Mouse (Mus musculus) liver, embryonic 16.5 days (tissue): ENCODE data around the gene Dis3. TPM values are rescaled to one million over a fixed set of nuclear protein-coding genes. Genes with fewer than 3 reads are reported as not detected.
A peak's percentile ranks its signal among the peaks of the same experiment; 100 is the strongest.

Experiments
- ATAC-seq: fragments of 200-750 bp; cut with Nextera tagmentation; 2 replicates; pipeline ENCODE4 v1.8.0; 2017; ENCODE audit warnings: low read depth, mild to moderate bottlenecking, moderate number of reproducible peaks, moderate library complexity
- H3K27ac ChIP-seq: fragments of 300-500 bp; sonication (generic); 2 replicates; pipeline ENCODE4 v1.5.1; 2014; ENCODE audit warnings: mild to moderate bottlenecking, low read length
- H3K27me3 ChIP-seq: fragments of 300-500 bp; sonication (generic); 2 replicates; pipeline ENCODE4 v1.6.1; 2014; ENCODE audit warnings: low read depth, low read length, mixed read lengths; ENCODE audit not compliant: control insufficient read depth, insufficient read depth
- H3K36me3 ChIP-seq: fragments of 300-500 bp; sonication (generic); 2 replicates; pipeline ENCODE4 v1.6.1; 2014; ENCODE audit warnings: mild to moderate bottlenecking; ENCODE audit not compliant: control insufficient read depth, insufficient read depth
- H3K4me1 ChIP-seq: fragments of 300-500 bp; sonication (generic); 2 replicates; pipeline ENCODE4 v1.6.1; 2014; ENCODE audit warnings: low read depth, low read length, mixed read lengths; ENCODE audit not compliant: control insufficient read depth
- H3K4me2 ChIP-seq: fragments of 300-500 bp; sonication (generic); 2 replicates; pipeline ENCODE4 v1.6.1; 2014; ENCODE audit warnings: low read depth, low read length, mixed read lengths
- H3K4me3 ChIP-seq: fragments of 300-500 bp; sonication (generic); 2 replicates; pipeline ENCODE4 v1.5.1; 2014; ENCODE audit warnings: low read depth, mild to moderate bottlenecking, low read length
- H3K9ac ChIP-seq: fragments of 300-500 bp; sonication (generic); 2 replicates; pipeline ENCODE4 v1.6.1; 2014; ENCODE audit warnings: low read depth, low read length
- H3K9me3 ChIP-seq: fragments of 300-500 bp; sonication (generic); replicated peaks from 2 replicates; pipeline ENCODE4 v1.6.1; 2016; ENCODE audit warnings: low read length; ENCODE audit not compliant: control insufficient read depth
- WGBS: fragments of 180-500 bp; shearing (Covaris S2); extraction: QIAGEN DNeasy Blood & Tissue Kit; methylation state at CpG from one replicate; pipeline ENCODE4 v1.1.7; 2014; ENCODE audit not compliant: insufficient replicate concordance; 5-methylcytosine and 5-hydroxymethylcytosine counted together
- polyA plus RNA-seq: library from polyadenylated mRNA; unstranded; fragments of >200 nt; fragmentation: Nextera tagmentation; extraction: Ambion mirVana; gene quantifications from 2 replicates; pipeline ENCODE4 v1.2.1, GENCODE M21; 2015

Dis3 gene
- polyA plus RNA-seq, 1 experiment from 2014 or later = 9.9 TPM

DNA sequence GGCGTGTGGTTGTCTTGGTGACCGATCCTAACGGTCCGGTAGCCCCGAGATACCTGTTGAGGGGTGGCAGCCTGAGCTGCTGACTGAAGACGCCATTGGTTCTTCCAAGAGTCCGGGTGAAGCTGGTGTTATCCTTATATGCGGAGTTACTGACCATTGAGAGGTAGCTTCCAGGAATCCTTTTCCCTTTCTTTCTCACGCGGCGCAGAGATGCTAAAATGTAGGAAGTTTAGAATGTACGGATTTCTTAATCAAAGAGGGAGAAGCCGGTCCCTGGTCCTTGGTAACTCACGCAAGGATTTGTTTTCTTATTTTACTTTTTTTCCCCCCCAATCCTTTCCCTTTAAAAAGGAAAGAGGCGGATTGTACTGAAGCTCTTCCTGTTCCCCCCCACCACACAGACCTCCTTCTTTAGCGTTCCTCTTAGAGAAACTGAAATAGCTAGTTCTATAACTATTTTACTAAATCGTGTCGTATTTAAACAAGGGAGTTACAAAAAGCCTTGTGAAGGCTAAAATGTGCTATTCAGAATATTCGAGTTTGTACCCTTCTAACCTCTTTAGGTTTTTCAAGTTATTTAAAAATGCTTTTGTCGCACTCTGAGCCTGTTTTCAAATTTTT is 507 bp upstream of the Dis3 start:
- H3K9ac ChIP-seq = peak overlapping the region; percentile 76
- 4% methylated on average over 20 of the region's 20 CpGs for WGBS
- H3K27me3 ChIP-seq = no peaks in the 10 kb centered on the region
- peaks cover 12% of the 10 kb centered on the region for H3K4me1 ChIP-seq
- H3K27ac ChIP-seq = peak overlapping the region; percentile 58
- H3K4me3 ChIP-seq = peak overlapping the region; percentile 99
- H3K4me2 ChIP-seq = peak overlapping the region; percentile 72
- no peak for ATAC-seq
- no peaks in the 10 kb centered on the region for H3K9me3 ChIP-seq
- H3K36me3 ChIP-seq = peaks cover 5% of the 10 kb centered on the region; the same call in 1 of the 2 replicates

DNA sequence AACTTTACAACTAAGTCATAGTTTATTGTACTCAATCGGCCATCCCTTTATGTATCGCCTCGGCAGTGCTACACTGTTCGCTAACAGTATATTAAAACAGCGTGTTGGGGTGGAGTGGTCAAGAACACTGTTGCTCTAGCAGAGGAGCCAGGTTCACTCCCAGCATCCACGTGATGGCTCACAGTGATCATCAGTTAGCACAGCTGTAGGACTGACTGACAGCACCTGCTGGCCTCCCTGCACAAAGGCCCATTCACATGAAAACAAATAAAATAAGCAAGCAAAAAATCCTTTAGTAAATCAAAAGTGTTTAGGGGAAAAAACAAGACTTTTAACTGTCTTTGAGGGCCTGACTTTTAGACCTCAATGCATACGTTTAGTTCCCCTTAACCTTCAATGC is 10.6 kb downstream of the Dis3 start:
- Histone ChIP-seq H3K4me2 (no peak overlapping the region), H3K9ac (no peak overlapping the region), H3K9me3 (no peaks in the 10 kb centered on the region), H3K27ac (no peak overlapping the region), H3K27me3 (no peaks in the 10 kb centered on the region), H3K4me1 (no peaks in the 10 kb centered on the region), H3K4me3 (no peak overlapping the region), H3K36me3 (peaks cover 30% of the 10 kb centered on the region)
- 86% methylated on average over 7 of the region's 7 CpGs for WGBS
- ATAC-seq = no peak

DNA sequence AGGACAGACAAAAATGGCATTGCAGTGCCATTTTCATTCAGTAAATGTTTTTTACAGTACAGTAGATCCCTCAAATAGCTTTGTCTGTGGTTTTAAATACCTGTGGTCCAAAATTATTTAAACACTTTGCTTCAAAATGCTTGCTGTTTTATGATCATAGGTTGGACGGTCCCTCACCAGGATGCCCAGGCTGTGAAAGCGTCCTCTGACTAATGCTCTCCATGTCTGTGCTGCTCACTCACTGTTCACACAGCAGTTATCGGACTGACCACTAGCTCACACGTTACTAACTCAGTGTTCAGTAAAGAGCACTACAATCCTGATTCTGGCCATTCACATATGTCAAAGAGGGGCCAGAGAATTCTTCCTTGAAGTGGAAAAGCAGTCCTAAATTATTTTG is 28.4 kb downstream of the Dis3 start:
- H3K9ac ChIP-seq = no peak overlapping the region
- H3K9me3 ChIP-seq = no peaks in the 10 kb centered on the region
- H3K27me3 ChIP-seq = no peaks in the 10 kb centered on the region
- H3K27ac ChIP-seq = no peak overlapping the region
- no peak overlapping the region for H3K4me3 ChIP-seq
- peaks cover 21% of the 10 kb centered on the region for H3K36me3 ChIP-seq
- H3K4me1 ChIP-seq = no peaks in the 10 kb centered on the region
- 83% methylated on average over 4 of the region's 4 CpGs for WGBS
- no peak for ATAC-seq
- H3K4me2 ChIP-seq = no peak overlapping the region

DNA sequence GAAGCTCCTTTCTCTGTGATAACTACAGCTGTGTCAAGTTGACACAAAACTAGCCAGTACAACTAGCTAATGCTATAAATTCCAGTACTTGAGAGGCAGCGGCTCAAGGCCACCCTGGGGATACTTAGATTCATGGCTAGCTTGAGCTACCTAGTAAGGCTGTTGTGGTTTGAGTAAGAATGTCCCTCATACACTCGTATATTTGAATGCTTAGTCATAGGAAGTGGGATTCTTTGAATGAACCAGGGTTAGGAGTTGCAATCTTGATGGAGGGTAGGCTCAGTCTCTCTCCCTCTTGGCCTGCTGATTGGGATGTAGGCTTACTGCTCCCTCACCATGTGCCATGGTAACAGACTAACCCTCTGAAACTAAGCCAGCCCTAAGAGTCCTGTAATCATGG is 36.5 kb downstream of the Dis3 start:
- H3K27me3 ChIP-seq = no peaks in the 10 kb centered on the region
- no peak overlapping the region for H3K9ac ChIP-seq
- H3K4me2 ChIP-seq = no peak overlapping the region
- no peak overlapping the region for H3K27ac ChIP-seq
- 59% methylated on average over 2 of the region's 2 CpGs for WGBS
- ATAC-seq = no peak
- H3K4me3 ChIP-seq = no peak overlapping the region
- H3K4me1 ChIP-seq = no peaks in the 10 kb centered on the region
- H3K36me3 ChIP-seq = peaks cover 19% of the 10 kb centered on the region
- no peaks in the 10 kb centered on the region for H3K9me3 ChIP-seq

DNA sequence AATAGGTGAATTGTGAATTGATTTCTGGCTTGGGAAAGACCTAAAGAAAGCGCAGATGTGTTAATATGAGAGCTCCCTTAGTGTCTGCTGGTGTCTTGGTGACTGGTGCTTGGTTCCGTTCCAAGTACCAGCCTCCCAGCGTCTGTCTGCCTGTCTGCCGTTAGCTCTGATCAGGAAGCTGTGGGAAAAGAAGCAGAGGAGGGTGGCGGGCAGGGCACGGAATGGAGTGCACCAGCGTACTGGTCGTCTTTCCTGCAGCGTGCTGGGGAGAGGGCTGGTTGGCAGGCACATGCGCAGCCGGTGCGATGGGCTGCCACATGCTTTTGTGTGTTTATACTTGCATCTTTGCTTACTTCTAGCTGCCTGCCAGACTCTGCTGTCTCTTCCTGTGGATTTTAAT is 39.0 kb downstream of the Dis3 start:
- Histone ChIP-seq H3K9me3 (no peaks in the 10 kb centered on the region), H3K4me2 (no peak overlapping the region), H3K4me1 (no peaks in the 10 kb centered on the region), H3K27me3 (no peaks in the 10 kb centered on the region), H3K27ac (no peak overlapping the region), H3K36me3 (peaks cover 23% of the 10 kb centered on the region), H3K9ac (no peak overlapping the region), H3K4me3 (no peak overlapping the region)
- ATAC-seq = no peak
- 87% methylated on average over 12 of the region's 12 CpGs for WGBS

DNA sequence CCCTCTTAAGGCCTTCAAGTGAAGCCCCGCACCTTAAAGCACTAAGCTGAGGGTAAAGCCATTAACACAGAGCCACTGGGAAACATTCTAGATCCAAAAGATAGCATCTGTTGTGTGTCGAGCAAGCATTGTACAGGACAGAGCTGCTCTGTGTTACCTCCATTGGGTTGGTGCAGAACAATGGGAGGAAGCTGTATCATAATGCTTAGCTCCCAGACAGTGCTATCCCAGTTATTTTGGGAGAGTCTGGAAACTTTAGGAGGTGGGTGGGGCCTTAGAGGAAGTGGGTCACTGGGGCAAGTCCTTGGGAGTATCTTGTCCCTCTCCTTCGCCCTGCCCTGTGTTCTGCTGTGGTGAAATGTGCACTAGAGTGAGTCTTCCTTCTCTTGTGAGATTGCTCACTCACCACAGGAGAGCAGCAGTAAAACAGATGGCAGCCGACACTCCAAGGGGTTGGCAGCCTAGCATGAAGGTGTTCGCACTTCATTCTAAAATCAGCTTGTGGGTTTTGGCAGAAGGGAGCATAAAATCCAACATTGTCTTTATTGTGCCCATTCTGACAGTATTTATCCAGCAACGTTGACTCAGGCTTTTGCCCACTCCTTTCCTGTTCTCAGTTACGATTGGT is 40.5 kb downstream of the Dis3 start:
- Histone ChIP-seq H3K4me1 (no peaks in the 10 kb centered on the region), H3K9me3 (no peaks in the 10 kb centered on the region), H3K27ac (no peak overlapping the region), H3K4me2 (no peak overlapping the region), H3K9ac (no peak overlapping the region), H3K36me3 (peaks cover 23% of the 10 kb centered on the region), H3K27me3 (no peaks in the 10 kb centered on the region), H3K4me3 (no peak overlapping the region)
- peak; percentile 64 for ATAC-seq
- 75% methylated on average over 7 of the region's 7 CpGs for WGBS

DNA sequence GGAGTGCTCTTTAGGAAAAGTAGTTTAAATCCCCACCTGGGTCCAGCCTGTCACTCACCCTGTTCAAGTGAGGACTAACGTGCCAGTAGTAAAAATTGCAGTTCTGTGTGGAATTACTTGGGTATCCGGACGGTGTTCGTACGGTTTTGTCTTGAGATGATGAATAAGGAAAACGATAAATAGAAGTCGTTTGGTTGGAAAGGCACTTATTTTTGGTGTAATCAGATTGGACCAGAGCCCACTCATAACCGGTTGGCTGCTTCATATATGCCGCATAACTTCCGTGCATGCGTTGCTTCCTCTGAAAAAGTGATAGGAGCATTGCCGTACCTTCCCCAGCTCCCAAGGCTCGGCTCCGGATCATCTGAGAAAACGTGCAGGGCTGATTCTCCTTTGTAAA is 52.8 kb downstream of the Dis3 start:
- H3K4me3 ChIP-seq = peak overlapping the region; percentile 99
- H3K9me3 ChIP-seq = no peaks in the 10 kb centered on the region
- ATAC-seq = no peak
- H3K27ac ChIP-seq = peak overlapping the region; percentile 96
- WGBS = under 1% methylated on average over 15 of the region's 15 CpGs
- peak overlapping the region; percentile 95 for H3K9ac ChIP-seq
- H3K4me2 ChIP-seq = peak overlapping the region; percentile 82
- peaks cover 30% of the 10 kb centered on the region for H3K4me1 ChIP-seq
- H3K27me3 ChIP-seq = no peaks in the 10 kb centered on the region
- H3K36me3 ChIP-seq = no peaks in the 10 kb centered on the region

DNA sequence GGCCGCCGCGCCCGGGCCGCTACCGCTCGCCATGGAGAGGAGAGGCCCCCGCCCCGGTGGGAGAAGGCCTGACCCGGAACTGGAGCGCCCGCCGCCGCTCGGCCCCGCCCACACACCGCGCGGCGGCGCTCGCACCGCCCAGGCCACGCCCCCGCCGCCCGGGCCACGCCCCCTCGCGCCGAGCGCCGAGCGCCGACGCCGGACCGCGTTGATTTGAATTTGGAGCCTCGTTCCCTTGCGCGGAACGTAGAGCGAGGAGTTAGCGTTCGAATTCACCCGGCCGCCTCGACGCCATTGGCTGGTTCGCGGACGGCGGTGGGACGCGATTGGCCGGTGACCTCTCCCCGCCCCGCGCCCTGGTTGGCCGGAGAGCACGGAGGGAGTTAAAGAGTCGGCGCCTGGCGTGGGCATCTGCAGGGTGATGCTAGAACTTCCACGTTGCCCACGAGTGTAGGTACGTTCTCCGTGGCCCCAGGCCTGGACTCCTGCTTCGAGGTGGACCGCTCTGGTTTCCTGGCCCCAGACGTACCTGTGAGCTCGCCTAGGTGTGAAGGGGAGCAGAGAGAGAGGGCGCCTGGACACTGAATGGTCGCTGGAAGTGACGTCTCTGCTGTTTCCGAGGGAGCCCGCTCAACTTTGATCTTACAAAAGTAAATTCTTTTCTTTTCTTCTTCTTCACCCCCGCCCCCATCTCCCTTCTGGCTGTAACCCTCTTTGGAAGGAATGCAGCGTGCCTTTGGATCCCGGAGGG is 53.4 kb downstream of the Dis3 start, which contains the start of the genes Mzt1 and Bora:
Gene Mzt1, minus strand, starts transcription at position 104 of the 751 bp plus-strand sequence.
Gene Bora, plus strand, starts transcription at position 192 of the 751 bp plus-strand sequence.
- peak within 1 kb of the TSS; percentile 96 for H3K27ac ChIP-seq
- H3K4me2 ChIP-seq = peak within 1 kb of the TSS; percentile 82
- H3K36me3 ChIP-seq = no peaks in the 10 kb centered on the region
- under 1% methylated on average over 67 of the region's 81 CpGs for WGBS
- peak; percentile 94 for ATAC-seq
- peak within 1 kb of the TSS; percentile 99 for H3K4me3 ChIP-seq
- H3K9ac ChIP-seq = peak within 1 kb of the TSS; percentile 95
- H3K27me3 ChIP-seq = no peaks in the 10 kb centered on the region
- H3K9me3 ChIP-seq = no peaks in the 10 kb centered on the region
- peaks cover 31% of the 10 kb centered on the region for H3K4me1 ChIP-seq
